Mouse (Mus musculus): Measurements from ENCODE around the gene Cttn. TPM values are rescaled to one million over a fixed set of nuclear protein-coding genes. Genes with fewer than 3 reads are reported as not detected.
A peak's percentile ranks its signal among the peaks of the same experiment; 100 is the strongest.

Gene Cttn
- polyA plus RNA-seq, 1 experiment = 91.3 TPM

- TF ChIP-seq CTCF (conservative IDR thresholded peaks at IDR 0.05; ENCODE audit: insufficient read depth, insufficient read length, low read depth, low read length) (no peak), POLR2A (IDR thresholded peaks at IDR 0.05; ENCODE audit: low read depth, low read length) (no peak)
- WGBS = 81% methylated on average over 2 of the region's 2 CpGs
- Histone ChIP-seq H3K4me1 (ENCODE audit: control insufficient read depth, insufficient read depth, low read length) (no peaks in the 10 kb centered on the region), H3K36me3 (ENCODE audit: control insufficient read depth, insufficient read depth, low read length) (no peaks in the 10 kb centered on the region), H3K4me3 (ENCODE audit: insufficient read depth, low read depth, low read length) (no peak overlapping the region), H3K27ac (ENCODE audit: insufficient read depth, low read depth, low read length) (no peak overlapping the region), H3K27me3 (replicated peaks; ENCODE audit: control insufficient read depth, insufficient read depth, low read length) (no peaks in the 10 kb centered on the region)
- no peak for DNase-seq
Observed at GRCm38 (mm10) chr7:144417234-144417633, 53.6 kb downstream of the Cttn start.

GRCm38 (mm10) chr7:144415795-144416194, 55.0 kb downstream of the Cttn start:
- Histone ChIP-seq H3K27ac (ENCODE audit: insufficient read depth, low read depth, low read length) (no peak overlapping the region), H3K36me3 (ENCODE audit: control insufficient read depth, insufficient read depth, low read length) (no peaks in the 10 kb centered on the region), H3K4me1 (ENCODE audit: control insufficient read depth, insufficient read depth, low read length) (no peaks in the 10 kb centered on the region), H3K4me3 (ENCODE audit: insufficient read depth, low read depth, low read length) (no peak overlapping the region), H3K27me3 (replicated peaks; ENCODE audit: control insufficient read depth, insufficient read depth, low read length) (no peaks in the 10 kb centered on the region)
- WGBS = 52% methylated on average over 4 of the region's 4 CpGs
- DNase-seq = peak; percentile 56
- TF ChIP-seq POLR2A (IDR thresholded peaks at IDR 0.05; ENCODE audit: low read depth, low read length) = no peak
- TF ChIP-seq CTCF (conservative IDR thresholded peaks at IDR 0.05; ENCODE audit: insufficient read depth, insufficient read length, low read depth, low read length) = peak; percentile 59

- 84% methylated on average over 5 of the region's 5 CpGs for WGBS
- no peaks in the 10 kb centered on the region for H3K27me3 ChIP-seq (replicated peaks; ENCODE audit: control insufficient read depth, insufficient read depth, low read length)
- DNase-seq = no peak
- H3K4me3 ChIP-seq (ENCODE audit: insufficient read depth, low read depth, low read length) = no peak overlapping the region
- H3K36me3 ChIP-seq (ENCODE audit: control insufficient read depth, insufficient read depth, low read length) = no peaks in the 10 kb centered on the region
- no peaks in the 10 kb centered on the region for H3K4me1 ChIP-seq (ENCODE audit: control insufficient read depth, insufficient read depth, low read length)
- H3K27ac ChIP-seq (ENCODE audit: insufficient read depth, low read depth, low read length) = no peak overlapping the region
- TF ChIP-seq POLR2A (IDR thresholded peaks at IDR 0.05; ENCODE audit: low read depth, low read length) (no peak), CTCF (conservative IDR thresholded peaks at IDR 0.05; ENCODE audit: insufficient read depth, insufficient read length, low read depth, low read length) (no peak)
Observed at GRCm38 (mm10) chr7:144414632-144415031, 56.2 kb downstream of the Cttn start.

- WGBS = 55% methylated on average over 22 of the region's 22 CpGs
Observed at GRCm38 (mm10) chr7:144411967-144412906, 58.6 kb downstream of the Cttn start.

GRCm38 (mm10) chr7:144409682-144410081, 61.1 kb downstream of the Cttn start:
- no peak for DNase-seq
- no peaks in the 10 kb centered on the region for H3K36me3 ChIP-seq (ENCODE audit: control insufficient read depth, insufficient read depth, low read length)
- no peaks in the 10 kb centered on the region for H3K27me3 ChIP-seq (replicated peaks; ENCODE audit: control insufficient read depth, insufficient read depth, low read length)
- H3K27ac ChIP-seq (ENCODE audit: insufficient read depth, low read depth, low read length) = no peak overlapping the region
- H3K4me3 ChIP-seq (ENCODE audit: insufficient read depth, low read depth, low read length) = no peak overlapping the region
- no peaks in the 10 kb centered on the region for H3K4me1 ChIP-seq (ENCODE audit: control insufficient read depth, insufficient read depth, low read length)
- no peak for TF ChIP-seq CTCF (conservative IDR thresholded peaks at IDR 0.05; ENCODE audit: insufficient read depth, insufficient read length, low read depth, low read length)
- no peak for TF ChIP-seq POLR2A (IDR thresholded peaks at IDR 0.05; ENCODE audit: low read depth, low read length)
- whole genome bisulfite sequencing = 80% methylated on average over 18 of the region's 18 CpGs

More at GRCm38 (mm10) chr7:144411967-144412906, 58.6 kb downstream of the Cttn start:
- H3K4me3 ChIP-seq (ENCODE audit: insufficient read depth, low read depth, low read length) = no peak overlapping the region
- H3K36me3 ChIP-seq (ENCODE audit: control insufficient read depth, insufficient read depth, low read length) = no peaks in the 10 kb centered on the region
- DNase-seq = no peak
- no peak for TF ChIP-seq CTCF (conservative IDR thresholded peaks at IDR 0.05; ENCODE audit: insufficient read depth, insufficient read length, low read depth, low read length)
- no peak for TF ChIP-seq POLR2A (IDR thresholded peaks at IDR 0.05; ENCODE audit: low read depth, low read length)
- H3K27me3 ChIP-seq (replicated peaks; ENCODE audit: control insufficient read depth, insufficient read depth, low read length) = no peaks in the 10 kb centered on the region
- H3K4me1 ChIP-seq (ENCODE audit: control insufficient read depth, insufficient read depth, low read length) = no peaks in the 10 kb centered on the region
- no peak overlapping the region for H3K27ac ChIP-seq (ENCODE audit: insufficient read depth, low read depth, low read length)

GRCm38 (mm10) chr7:144408464-144409000, 62.3 kb downstream of the Cttn start:
- H3K27me3 ChIP-seq (replicated peaks; ENCODE audit: control insufficient read depth, insufficient read depth, low read length) = no peaks in the 10 kb centered on the region
- TF ChIP-seq CTCF (conservative IDR thresholded peaks at IDR 0.05; ENCODE audit: insufficient read depth, insufficient read length, low read depth, low read length) (no peak), POLR2A (IDR thresholded peaks at IDR 0.05; ENCODE audit: low read depth, low read length) (no peak)
- H3K27ac ChIP-seq (ENCODE audit: insufficient read depth, low read depth, low read length) = no peak overlapping the region
- H3K36me3 ChIP-seq (ENCODE audit: control insufficient read depth, insufficient read depth, low read length) = no peaks in the 10 kb centered on the region
- H3K4me3 ChIP-seq (ENCODE audit: insufficient read depth, low read depth, low read length) = no peak overlapping the region
- WGBS = 82% methylated on average over 2 of the region's 2 CpGs
- H3K4me1 ChIP-seq (ENCODE audit: control insufficient read depth, insufficient read depth, low read length) = no peaks in the 10 kb centered on the region
- no peak for DNase-seq

- H3K4me1 ChIP-seq (ENCODE audit: control insufficient read depth, insufficient read depth, low read length) = no peaks in the 10 kb centered on the region
- WGBS = 79% methylated on average over 4 of the region's 4 CpGs
- no peaks in the 10 kb centered on the region for H3K36me3 ChIP-seq (ENCODE audit: control insufficient read depth, insufficient read depth, low read length)
- TF ChIP-seq CTCF (conservative IDR thresholded peaks at IDR 0.05; ENCODE audit: insufficient read depth, insufficient read length, low read depth, low read length) = no peak
- no peak for TF ChIP-seq POLR2A (IDR thresholded peaks at IDR 0.05; ENCODE audit: low read depth, low read length)
- DNase-seq = no peak
- H3K27me3 ChIP-seq (replicated peaks; ENCODE audit: control insufficient read depth, insufficient read depth, low read length) = no peaks in the 10 kb centered on the region
- no peak overlapping the region for H3K27ac ChIP-seq (ENCODE audit: insufficient read depth, low read depth, low read length)
- no peak overlapping the region for H3K4me3 ChIP-seq (ENCODE audit: insufficient read depth, low read depth, low read length)
Observed at GRCm38 (mm10) chr7:144407675-144408074, 63.1 kb downstream of the Cttn start.
